Mouse (Mus musculus): Measurements from ENCODE around the gene Dph2. TPM values are rescaled to one million over a fixed set of nuclear protein-coding genes. Genes with fewer than 3 reads are reported as not detected.
A peak's percentile ranks its signal among the peaks of the same experiment; 100 is the strongest.

Dph2 gene
- total RNA-seq, 2 experiments from 2014 or later = 2.8 to 4.8 TPM

DNA sequence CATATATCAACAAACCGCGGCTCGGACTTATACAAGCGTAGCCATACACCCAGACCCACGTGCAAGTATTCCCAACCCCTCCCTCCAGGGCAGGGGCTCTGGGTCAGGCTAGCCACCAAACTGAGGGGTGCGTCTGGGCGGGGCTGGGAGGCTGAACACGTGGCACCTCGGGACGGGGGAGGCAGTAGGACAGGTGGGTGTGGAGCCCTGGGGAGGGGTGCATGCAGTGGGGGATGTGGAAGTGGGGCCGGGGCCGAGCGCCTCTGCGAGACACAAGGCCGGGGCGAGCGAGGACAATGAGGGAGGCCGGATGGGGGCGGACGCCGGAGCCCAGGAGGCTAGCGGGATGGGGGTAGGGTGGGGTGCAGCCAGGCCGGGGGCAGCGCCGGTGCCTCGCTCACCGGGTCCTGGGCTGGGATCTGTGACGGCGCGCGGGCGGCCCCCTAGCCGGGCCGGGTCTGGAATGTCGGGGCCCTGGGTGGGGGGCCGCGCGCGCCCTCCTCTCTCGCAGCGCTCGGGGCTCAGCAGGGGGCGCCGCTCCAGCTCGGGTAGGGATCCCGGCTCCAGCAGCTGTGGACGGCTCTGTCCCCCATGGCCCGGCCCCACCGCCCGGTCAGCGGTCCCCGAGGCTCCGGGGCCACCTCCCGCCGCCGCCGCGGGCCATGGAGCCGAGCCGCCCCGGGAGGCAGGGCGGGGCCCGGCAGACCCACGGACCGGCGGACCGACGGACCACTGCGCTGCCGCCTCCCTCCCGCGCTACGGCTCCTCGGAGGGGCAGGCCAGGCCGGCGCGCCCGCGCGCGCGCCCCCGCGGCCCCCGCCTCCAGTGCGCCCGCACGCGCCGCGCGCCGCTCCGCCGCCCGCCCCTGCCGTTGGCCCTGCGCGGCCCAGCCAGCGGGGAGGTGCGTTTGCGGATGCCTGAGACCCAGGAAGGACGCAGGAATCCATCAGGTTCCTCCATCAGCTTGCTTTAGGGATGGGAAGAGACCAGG is 8.8 kb downstream of the Dph2 start, which contains the start of gene B4galt2:
TSS of gene B4galt2 (minus strand) at position 787 of the 991 bp plus-strand sequence.
- peak; percentile 67 to 68 for DNase-seq
- intact Hi-C loops (cut with DNase I) = loop anchor here (1.0 kb wide), 1 partner anchor 200 kb away; no protein-coding TSS in a partner anchor

DNA sequence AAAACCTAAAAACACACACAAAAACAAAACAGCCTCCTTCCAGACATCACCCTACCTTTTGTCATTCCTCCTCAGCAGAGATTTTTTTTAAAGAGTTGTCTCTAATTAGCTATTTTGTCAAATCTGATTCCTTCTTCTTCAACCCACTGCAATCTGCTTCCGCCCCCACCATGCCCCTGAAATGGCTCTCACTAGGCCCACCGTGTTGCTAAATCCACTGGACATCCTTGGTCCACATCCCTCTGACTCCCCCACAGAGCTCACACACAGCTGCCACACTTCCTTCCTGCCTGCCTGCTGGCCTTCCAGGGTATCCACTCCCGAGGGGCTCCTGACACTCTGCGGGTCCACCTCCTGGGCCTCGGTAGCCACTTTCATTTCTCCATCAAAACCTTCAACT is 13.1 kb downstream of the Dph2 start:
- intact Hi-C loops (cut with DNase I) = no loop called here
- no peak for DNase-seq

DNA sequence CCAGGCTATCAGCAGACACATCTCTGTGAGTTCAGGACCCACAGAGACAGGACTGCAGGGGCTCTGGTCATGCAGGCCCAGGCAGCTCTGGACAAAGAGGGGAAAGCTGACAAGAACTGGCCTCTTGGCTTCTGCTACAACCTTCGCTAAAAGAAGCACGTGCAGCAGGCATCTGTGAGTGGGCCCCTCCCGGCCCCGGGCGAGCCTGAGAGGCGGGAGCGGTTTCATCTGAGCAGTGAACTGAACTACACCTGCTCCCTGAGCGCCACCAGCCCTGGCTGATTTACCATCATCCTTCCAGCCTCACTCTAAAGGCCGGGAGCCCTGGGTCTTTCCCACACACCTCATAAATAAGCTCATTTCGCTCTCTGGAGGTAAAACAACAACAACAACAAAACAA is 13.5 kb downstream of the Dph2 start:
- intact Hi-C loops (cut with DNase I) = no loop called here
- DNase-seq = no peak

DNA sequence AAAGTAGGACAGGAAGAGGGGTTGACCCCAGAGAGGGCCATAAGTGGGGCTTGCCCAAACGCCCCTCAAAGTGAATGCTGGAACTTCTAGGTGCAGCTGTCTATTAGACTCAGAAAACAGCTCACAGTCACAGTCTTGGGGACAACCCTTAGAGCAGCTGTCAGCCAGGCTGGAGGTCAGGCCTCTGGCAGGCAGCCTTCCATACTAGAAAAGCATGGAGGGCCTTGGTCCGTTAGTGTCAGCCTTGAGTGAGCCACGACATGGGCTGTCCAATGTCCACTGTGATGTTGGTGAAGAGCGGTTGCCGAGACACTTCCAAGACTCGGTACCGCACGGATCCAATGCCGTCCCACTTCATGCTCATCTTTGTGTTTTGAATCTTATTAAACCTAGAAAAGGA is 18.2 kb downstream of the Dph2 start:
- intact Hi-C loops (cut with DNase I) = no loop called here

DNA sequence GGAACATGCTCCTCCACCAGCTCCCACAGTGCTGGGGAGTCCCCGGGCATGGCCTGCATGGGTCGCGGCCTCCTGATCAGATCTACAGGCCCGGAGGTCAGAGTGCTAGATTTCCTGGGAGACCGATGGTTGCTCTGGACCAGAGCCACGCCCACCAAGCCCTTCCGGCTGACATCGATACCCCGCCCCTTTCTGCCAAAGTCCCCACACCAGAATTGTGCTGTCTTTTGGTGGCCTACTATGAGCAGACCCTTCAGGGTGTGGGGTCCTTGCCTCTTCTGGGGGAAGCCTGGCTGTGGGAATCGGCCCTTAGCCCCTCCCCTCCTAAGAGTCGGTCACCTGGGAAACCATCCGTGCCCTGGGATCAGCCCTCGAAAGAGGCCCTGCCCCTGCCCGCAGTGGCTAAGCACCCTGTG is 19.4 kb downstream of the Dph2 start, which contains the start of gene Ccdc24:
TSS of gene Ccdc24 (minus strand) at position 87 of the 416 bp plus-strand sequence.
- intact Hi-C loops (cut with DNase I) = no loop called here
- DNase-seq = no peak

More for the DNA sequence above, 18.2 kb downstream of the Dph2 start:
- DNase-seq = no peak

DNA sequence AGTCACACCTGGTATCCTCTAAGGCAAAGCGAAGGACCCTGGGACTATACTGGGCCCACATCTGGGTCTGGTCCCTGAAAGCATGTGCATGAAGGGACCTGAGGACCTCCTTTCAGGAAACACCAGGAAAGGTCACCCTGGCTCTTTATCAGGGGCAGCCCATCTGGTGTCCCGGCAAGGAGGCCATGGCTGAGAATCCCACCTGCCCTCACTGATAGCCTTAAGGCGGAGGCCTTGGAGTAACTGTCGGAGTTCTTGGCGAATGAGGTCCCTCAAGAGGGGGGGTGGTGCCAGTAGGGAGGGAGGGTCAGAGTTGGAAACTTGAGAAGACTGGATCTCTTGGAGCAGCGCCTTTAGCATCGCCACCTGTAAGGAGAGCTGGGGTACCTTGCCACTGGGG is 20.0 kb downstream of the Dph2 start:
- DNase-seq = no peak
- intact Hi-C loops (cut with DNase I) = no loop called here

DNA sequence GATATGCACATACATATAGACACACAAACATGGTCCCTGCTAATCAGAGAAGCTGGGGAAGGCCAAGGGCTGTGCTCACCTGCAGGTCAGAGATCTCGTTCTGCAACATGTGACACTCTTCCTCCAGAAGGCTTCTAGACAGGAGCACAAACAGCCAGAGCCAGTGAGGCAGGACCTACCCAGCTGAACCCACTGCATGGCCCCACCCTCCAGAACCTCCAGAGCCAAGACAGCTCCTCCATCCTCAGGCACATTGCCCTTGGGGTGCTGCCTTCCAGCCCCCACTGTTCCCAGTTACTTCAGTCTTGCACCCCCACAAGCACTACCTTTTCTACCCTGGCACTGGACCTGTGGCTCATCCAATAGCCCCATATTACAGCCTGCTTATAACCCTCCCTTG is 21.4 kb downstream of the Dph2 start:
- DNase-seq = no peak
- intact Hi-C loops (cut with DNase I) = no loop called here

DNA sequence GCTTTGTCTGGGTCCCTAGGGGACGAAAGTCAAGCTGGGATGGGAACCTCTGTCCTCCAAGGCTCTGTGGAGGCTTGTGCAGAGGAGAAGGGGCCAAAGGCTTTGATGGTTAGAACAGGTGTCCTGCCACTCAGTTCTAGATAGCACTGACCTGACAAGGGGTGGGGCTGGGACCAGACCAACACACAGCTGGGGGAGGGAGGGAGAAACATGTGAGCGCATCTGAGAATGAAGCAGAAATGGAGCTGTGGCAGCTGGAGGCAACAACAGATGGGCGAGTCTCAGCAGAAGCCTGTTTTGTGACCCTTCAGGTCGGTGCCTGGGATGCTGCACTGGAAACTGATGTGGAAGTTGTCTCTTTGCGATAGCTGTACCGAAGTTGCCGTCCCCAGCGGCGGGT is 22.5 kb downstream of the Dph2 start:
- no peak for DNase-seq
- intact Hi-C loops (cut with DNase I) = loop anchor here (10.0 kb wide), 1 partner anchor 165 kb away; no protein-coding TSS in a partner anchor

DNA sequence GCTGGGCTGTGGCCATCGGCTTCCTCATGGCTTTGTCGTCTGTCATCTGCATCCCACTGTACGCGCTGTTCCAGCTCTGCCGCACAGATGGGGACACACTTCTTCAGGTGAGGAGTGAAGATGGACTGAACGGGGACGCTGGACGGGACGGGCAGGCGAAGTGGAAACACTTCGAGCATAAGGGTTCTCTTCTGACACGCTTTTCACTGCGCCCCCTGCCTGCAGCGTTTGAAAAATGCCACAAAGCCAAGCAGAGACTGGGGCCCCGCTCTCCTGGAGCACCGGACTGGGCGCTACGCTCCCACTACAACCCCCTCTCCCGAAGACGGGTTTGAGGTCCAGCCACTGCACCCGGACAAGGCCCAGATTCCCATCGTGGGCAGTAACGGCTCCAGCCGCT is 24.0 kb downstream of the Dph2 start:
- intact Hi-C loops (cut with DNase I) = loop anchor here (1.0 to 10.0 kb wide), 2 partner anchors 39 to 163 kb away; no protein-coding TSS in a partner anchor
- DNase-seq = peak; percentile 67 to 78

DNA sequence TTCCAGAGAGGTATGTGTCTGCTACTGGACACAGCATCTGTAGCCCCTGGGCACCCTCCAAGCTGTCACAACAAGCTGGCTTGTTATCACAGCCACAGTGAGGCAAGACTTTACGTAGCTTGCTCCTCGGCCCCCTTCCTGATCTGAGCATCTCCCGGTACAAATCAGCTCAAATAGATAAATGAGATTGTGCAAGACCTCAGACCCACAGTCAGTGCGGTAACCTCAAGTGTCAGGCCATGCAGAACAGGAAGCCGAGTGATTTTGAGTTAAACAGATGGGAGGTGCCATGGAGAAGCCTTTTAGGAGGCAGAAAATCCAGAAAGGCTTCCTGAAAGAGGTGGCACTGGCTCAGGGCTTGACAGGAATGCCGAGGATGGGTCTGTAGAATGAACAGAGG is 24.8 kb downstream of the Dph2 start:
- no peak for DNase-seq
- intact Hi-C loops (cut with DNase I) = loop anchor here (1.0 to 10.0 kb wide), 2 partner anchors 162 to 218 kb away; no protein-coding TSS in a partner anchor

DNA sequence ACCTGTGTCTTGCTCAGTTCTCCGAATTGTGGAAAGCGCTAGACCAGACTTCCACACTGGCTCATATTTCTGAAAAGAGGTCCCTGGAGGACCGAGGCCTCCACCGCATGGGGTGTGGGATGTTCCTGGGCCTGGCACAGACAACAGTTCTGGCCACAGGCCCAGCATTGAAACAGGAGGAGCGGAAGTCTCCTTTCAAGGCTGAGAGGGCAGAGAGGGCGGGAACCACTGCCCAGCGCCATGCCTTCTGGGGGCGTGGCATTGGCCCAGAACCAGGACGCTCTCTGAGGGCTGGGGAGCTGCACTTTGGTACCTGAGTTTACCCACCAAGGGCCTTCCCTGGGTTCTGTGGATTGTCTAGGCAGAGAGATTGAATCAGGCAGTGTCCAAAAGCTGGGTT is 25.7 kb downstream of the Dph2 start:
- intact Hi-C loops (cut with DNase I) = loop anchor here (1.0 to 10.0 kb wide), 2 partner anchors 161 to 219 kb away; no protein-coding TSS in a partner anchor
- peak; percentile 79 to 81 for DNase-seq

DNA sequence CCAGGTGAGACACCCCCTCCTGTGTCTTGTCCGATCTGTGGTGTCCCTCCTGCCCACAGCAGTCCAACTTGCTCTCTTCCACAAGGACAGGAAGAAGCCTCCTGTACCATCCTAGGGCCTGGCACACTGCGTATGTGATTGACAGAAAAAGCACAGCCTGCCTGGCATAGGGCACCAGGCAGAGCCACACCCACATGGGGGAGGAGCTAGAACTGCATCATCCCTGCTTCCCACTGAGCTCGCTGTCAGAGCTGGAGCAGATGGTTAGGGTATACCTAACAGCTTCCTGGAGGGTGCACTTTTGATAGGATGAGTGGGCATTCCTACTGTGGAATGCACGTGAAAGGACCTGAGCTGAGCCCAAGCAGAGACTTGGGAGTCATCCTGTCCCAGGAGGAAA is 29.0 kb downstream of the Dph2 start:
- intact Hi-C loops (cut with DNase I) = loop anchor here (10.0 kb wide), 1 partner anchor 158 kb away; no protein-coding TSS in a partner anchor
- peak in 1 of 2 experiments; percentile 36 for DNase-seq

DNA sequence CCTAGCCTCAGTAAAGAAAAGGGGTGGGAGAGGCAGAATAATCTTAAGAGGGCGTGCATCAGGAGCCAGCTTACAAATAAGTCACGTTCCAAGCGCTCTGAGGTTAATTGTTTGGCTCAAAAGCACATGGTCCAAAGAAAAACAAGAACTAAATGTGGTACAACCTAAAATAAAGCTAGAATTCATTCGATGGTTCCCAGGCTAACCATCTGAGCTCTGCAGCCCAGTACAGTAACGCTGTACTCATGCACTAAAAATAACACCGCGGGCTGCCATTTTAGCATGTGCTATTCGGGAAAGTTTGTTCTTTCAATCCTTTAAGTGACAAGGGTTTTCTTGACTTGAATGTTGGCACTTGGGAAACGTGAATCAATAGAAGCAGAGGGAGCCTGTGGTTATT is 31.3 kb downstream of the Dph2 start:
- no peak for DNase-seq
- intact Hi-C loops (cut with DNase I) = loop anchor here (10.0 kb wide), 1 partner anchor 156 kb away; no protein-coding TSS in a partner anchor

DNA sequence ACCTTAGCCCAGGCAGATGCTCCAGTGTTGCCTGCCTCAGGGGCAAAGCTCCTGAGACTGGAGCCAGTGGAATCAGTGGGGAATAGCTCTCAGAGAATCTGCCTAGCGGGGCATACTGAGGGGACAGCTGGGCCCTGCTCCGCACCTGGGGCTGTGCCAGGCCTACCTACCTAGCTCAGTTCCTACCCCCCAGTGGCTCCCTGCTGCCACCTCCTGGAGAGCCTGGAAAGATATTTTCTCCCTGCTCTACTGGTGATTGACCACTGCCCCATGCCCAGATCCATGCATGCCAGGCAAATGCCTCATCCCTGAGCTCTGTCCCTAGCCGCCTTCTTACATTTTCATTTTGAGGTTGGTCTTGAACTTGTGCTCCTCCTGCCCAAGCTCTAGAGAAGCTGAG is 33.0 kb downstream of the Dph2 start:
- intact Hi-C loops (cut with DNase I) = loop anchor here (2.0 kb wide), 1 partner anchor 30 kb away; no protein-coding TSS in a partner anchor
- DNase-seq = peak; percentile 51 to 75

DNA sequence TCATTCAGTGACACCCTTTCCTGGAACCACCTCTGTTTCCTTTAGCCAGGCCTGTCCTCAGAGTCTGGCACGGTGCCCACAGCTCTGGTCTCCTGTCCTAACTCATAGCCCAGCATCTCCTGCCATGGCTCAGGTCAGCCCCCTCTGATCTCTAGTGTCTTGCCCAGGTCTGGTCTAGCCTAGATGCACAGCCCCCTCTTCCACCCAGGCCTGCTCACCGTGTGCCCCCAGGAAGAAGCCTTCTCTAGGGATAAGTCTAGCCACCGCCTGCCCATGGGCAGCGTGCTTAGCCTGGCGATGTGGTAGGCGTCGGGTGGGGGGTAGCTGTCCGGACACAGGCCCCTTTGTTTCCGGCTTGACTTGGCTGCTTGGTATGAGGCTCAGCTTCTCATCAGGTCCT is 36.7 kb downstream of the Dph2 start:
- intact Hi-C loops (cut with DNase I) = no loop called here

DNA sequence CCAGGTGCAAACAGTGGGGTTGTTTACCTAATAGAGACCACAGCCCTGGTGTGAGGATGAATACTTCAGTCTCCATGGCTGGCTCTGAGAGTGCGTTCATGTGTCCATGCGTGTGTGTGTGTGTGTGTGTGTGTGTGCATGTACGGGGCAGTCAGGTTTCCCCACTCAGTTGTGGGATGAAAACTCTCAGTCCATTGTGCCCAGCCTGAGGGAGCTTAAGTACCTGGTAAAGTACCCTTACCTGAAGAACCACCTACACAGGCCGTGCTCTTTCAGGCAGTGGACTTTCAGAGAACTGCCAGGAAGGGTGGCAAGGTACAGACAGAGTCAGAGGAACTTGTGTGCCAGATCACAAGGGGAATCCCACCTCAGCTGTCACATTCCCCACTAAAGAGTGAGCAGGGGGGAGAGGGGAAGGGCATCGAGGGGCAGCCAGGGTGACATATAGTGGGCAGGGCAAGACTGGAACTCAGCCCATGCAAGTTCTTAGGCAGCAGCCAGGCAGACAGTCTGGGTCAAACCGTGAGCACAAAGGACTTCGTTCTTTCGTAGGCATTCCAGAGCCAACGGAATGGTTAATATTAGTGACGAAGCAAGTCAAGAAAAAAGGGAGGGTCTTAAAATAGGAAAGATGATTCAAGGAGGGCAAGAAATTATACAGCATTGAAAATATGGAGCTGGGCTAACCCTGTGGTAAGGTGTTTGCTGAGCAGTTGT is 39.5 kb downstream of the Dph2 start:
- intact Hi-C loops (cut with DNase I) = no loop called here

More for the DNA sequence above, 36.7 kb downstream of the Dph2 start:
- no peak for DNase-seq

DNA sequence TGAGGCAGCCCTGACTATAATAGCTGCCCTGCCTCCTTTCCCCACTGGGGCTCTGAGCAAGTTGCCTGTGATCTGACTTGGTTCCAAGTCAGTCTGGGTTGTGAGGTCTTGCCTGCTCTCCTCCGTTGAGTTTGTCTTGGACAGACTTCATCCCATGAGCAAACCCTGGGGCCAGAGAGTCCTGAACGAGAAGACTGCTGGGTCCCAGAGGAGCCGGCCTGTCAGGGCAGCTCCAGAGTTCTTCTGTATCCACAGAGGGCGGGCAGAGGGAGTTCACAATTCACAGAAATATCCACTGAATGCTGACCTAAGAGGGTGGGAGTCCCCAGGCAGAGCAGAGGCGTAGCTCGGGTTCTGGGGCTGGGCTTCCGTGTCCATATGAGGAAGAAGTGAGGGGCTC is 41.0 kb downstream of the Dph2 start:
- peak; percentile 61 for DNase-seq
- intact Hi-C loops (cut with DNase I) = no loop called here

More for the DNA sequence above, 39.5 kb downstream of the Dph2 start:
- DNase-seq = no peak

DNA sequence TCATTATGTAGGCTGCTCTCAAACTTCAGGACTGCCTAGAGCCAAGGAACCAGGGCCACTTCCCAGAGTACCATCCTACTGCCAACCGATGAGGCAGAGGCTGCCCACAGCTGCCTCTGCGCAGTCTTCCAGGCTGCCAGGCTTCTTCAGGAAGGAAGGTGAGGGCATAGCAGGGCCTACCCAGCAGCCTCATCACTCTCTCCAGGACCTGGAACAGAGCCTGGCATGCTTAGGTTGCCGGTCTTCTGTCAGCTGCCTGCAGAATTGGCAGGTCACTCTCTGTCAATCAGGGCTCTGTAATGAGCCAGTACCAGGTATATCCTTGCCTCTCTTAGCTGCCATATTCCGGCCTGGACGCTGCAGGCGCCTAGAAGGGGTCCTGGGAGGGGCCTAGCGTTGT is 41.7 kb downstream of the Dph2 start:
- intact Hi-C loops (cut with DNase I) = no loop called here
- no peak for DNase-seq

DNA sequence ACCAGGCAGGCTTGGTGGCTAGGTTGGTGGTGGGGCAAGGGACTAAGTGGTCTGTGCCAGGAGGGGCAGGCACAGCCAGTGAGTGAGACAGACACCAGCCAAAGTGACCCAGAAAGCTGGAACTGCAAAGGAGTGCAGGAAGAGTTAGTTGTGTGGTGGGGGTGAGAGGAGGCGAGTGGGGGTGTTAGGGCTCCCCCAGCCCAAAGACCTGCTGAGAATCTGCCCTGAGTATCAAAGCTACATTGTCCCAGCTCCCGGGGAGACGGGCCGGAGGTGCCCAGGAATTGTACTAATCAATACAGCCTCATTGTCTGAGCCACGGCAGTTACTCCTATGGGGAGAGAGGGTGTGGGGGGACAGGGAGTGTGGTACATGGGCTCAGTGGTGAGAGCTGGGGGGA is 42.3 kb downstream of the Dph2 start:
- DNase-seq = no peak
- intact Hi-C loops (cut with DNase I) = no loop called here

DNA sequence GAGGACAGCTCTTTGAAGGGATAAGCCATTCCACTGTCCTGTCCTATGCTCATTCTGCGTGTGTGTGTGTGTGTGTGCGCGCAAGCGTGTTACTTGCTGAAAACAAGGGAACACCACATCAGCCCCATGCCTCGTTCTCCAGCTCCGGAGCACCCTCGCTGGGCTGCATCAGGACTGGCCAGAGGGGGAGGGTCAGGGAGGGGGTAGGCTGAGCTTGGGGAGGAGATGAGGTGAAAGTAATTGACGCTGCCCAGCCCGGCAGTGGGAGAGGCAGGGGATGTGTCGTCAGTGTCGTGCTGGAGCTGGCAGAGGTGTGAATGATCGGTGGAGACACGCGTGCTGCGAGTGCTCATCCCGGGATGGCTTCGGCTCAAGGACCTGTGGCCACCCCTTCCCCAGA is 42.8 kb downstream of the Dph2 start:
- no peak for DNase-seq
- intact Hi-C loops (cut with DNase I) = no loop called here

DNA sequence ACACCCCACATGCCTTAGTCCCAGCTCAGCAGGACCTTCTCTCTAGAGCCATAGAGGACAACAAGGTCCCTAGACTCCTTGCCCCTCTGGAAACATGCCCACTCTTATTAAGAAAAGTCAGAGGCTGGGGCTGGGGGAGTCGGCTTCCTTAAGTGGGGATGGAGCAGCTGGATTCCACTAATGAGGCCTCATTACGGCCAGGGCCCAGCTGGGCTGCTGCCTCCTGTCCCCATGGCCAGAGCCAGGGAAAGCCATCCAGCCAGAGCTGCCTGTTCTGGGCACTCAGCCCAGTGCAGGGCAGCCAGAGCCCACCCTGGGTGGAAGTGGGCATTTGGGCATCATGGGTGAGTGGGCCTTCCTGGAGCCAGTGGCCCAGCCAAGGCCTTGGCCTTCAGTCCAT is 44.8 kb downstream of the Dph2 start:
- intact Hi-C loops (cut with DNase I) = no loop called here
- no peak for DNase-seq
